Mouse (Mus musculus): ENCODE data around the gene Ccdc171.

- TF ChIP-seq FLI1 (IDR thresholded peaks at IDR 0.05; ENCODE audit: low read length): no peak
- no peak for TF ChIP-seq GATA1 (IDR thresholded peaks at IDR 0.05; ENCODE audit: borderline replicate concordance, low read length)
Observed at GRCm38 (mm10) chr4:83580157-83580556, 54.8 kb downstream of the Ccdc171 start.
